Mouse (Mus musculus): Measurements from ENCODE around the gene Cplane1. TPM values are rescaled to one million over a fixed set of nuclear protein-coding genes. Genes with fewer than 3 reads are reported as not detected.
"Not testable (repeated sequence)": the region's sequence is repeated elsewhere in the genome, so short reads cannot be mapped to it uniquely, and the experiment has no call there.

The Cplane1 gene
- polyA plus RNA-seq (2016; fragmentation: Nextera tagmentation; extraction: Ambion mirVana): 1.6 and 2.1 TPM in 2 replicates

DNA sequence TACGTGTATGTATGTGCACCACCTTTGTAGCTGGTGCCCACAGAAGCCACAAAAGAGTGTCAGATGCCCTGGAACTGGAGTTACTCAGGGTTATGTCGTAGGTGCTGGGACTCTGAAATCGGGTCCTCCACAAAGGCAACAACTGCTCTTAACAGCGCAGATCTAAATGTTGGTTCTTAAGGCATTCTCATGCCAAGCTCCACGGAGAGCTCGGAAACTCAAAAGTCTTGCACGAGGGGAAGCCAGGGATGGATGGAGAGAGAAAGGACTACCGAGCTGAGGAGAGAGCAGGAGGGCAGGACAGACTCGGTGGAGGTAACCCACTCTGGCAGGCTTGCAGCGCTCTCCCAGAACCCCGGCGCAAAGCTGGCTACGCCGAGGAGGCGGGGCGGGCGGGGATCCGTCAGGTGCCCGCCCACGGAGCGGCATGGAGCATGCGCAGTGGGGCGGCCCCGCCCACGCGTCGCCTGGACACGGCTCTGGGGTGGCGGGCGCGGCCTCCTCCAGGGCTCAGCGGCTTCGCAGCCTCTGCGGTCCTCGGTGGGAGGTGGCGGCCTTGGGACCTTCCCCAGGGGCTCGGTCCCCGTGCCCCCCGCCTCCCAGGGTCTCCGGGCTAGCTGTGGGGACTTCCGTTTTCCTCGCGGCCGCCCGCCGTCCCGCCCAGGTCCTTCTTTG, at the start of gene Cplane1:
Gene Cplane1 (plus strand): TSS at position 516 of the 675 bp plus-strand sequence.
- WGBS (ENCODE audit: insufficient replicate concordance): under 1% methylated on average over 42 of the region's 47 CpGs

DNA sequence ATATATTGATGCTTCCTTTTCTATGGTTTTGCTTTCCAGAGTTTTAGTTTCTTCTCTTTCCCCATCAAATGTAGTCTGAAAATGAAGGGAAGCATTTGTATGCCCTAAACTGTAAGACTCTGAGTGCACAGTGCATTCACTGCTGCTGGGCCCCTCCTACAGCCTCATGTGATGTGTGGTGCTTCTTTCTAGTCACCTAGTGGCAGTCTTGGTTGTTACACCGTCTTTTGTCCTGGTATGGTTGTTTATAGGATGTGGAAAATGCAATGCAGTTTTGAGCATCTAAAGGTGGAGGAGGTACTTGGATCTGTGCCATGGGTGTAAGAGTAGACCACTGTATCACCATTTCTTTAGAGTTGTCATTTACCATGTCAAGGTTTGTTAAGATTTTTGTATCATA, 39.6 kb upstream of the Cplane1 start:
- Histone ChIP-seq H3K9ac (no peak overlapping the region), H3K9me3 (replicated peaks) (no peaks in the 10 kb centered on the region), H3K4me3 (no peak overlapping the region), H3K27ac (no peak overlapping the region), H3K27me3 (replicated peaks) (no peaks in the 10 kb centered on the region), H3K36me3 (peaks cover 95% of the 10 kb centered on the region), H3K4me1 (no peaks in the 10 kb centered on the region), H3K4me2 (no peak overlapping the region)
- no peak for ATAC-seq
- WGBS (ENCODE audit: insufficient replicate concordance): 60% methylated on average over 1 of the region's 1 CpGs

More for the DNA sequence above, at the start of gene Cplane1:
- Histone ChIP-seq H3K27ac (peak within 1 kb of the TSS; percentile 58), H3K27me3 (replicated peaks) (no peaks in the 10 kb centered on the region), H3K4me2 (peak within 1 kb of the TSS; percentile 100), H3K4me3 (peak within 1 kb of the TSS; percentile 86), H3K9me3 (replicated peaks) (no peaks in the 10 kb centered on the region), H3K36me3 (peaks cover 3% of the 10 kb centered on the region; the same call in 1 of the 2 replicates), H3K9ac (peak within 1 kb of the TSS; percentile 88), H3K4me1 (peaks cover 14% of the 10 kb centered on the region; the same call in 1 of the 2 replicates)
- ATAC-seq: peak; percentile 99

DNA sequence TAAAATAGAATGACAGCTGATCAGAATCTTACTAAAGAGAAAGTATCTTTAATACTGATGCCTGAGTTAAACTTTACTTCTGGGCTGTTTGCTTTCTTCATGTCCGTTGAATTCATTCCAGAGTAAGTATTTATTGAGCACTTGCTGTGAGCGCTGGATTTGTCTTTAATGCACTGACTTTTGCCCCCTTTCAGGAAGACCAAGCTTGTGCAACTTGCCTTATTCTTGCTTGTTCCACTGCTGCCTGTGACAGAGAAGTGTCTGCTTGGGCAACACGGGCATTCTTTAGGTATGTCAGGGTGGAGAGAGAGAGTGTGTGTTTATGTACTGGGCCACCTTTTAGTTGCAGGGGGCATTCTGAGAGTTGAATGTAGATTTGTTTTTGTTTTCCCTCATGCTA, 37.6 kb upstream of the Cplane1 start:
- no peaks in the 10 kb centered on the region for H3K9me3 ChIP-seq (replicated peaks)
- peaks cover 96% of the 10 kb centered on the region for H3K36me3 ChIP-seq
- H3K4me1 ChIP-seq: no peaks in the 10 kb centered on the region
- H3K27me3 ChIP-seq (replicated peaks): no peaks in the 10 kb centered on the region
- WGBS (ENCODE audit: insufficient replicate concordance): 92% methylated on average over 3 of the region's 3 CpGs
- no peak for ATAC-seq
- no peak overlapping the region for H3K4me2 ChIP-seq
- no peak overlapping the region for H3K4me3 ChIP-seq
- H3K27ac ChIP-seq: no peak overlapping the region
- no peak overlapping the region for H3K9ac ChIP-seq

DNA sequence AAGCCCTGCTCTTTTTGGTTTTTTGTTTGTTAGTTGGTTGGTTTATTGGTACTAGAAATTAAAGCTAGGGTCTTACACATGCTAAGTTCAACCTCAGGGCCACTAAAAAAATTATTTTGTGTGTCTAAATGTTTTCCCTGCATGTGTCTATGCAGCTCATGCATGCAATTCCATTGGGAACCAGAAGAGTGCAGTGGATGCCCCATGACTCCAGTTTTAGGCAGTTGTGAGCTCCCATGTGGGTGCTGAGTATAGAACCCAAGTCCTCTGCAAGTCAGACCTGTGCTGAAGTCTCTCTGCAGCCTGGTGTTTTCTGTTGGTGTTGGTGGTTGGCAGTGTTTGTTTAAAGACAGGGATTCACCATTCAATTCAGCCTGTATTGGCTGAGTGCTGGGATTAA, 37.1 kb upstream of the Cplane1 start:
- no peak overlapping the region for H3K9ac ChIP-seq
- H3K27me3 ChIP-seq (replicated peaks): no peaks in the 10 kb centered on the region
- H3K4me2 ChIP-seq: no peak overlapping the region
- peaks cover 96% of the 10 kb centered on the region for H3K36me3 ChIP-seq
- H3K9me3 ChIP-seq (replicated peaks): no peaks in the 10 kb centered on the region
- H3K4me3 ChIP-seq: no peak overlapping the region
- ATAC-seq: no peak
- H3K27ac ChIP-seq: no peak overlapping the region
- no peaks in the 10 kb centered on the region for H3K4me1 ChIP-seq

DNA sequence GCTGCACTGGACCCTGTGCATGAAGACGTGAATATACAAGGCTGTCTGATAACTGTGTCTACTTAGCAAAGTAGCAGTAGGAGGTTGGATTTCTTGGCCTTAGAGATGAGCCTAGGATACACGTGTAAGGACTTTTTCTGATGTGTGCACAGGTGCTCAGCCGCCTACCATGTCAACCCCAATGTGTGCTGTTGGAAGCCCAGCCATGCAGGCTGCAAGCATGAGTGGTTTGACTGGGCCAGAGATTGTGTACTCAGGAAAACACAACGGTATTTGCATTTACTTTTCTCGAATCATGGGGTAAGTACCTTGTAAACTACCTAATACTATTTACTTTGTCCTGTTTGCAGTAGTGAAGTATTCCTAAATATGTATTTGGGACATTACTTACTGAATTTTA, 33.3 kb upstream of the Cplane1 start:
- no peak for ATAC-seq
- Histone ChIP-seq H3K27me3 (replicated peaks) (no peaks in the 10 kb centered on the region), H3K27ac (no peak overlapping the region), H3K9ac (no peak overlapping the region), H3K9me3 (replicated peaks) (no peaks in the 10 kb centered on the region), H3K4me1 (no peaks in the 10 kb centered on the region), H3K36me3 (peaks cover 98% of the 10 kb centered on the region), H3K4me2 (no peak overlapping the region), H3K4me3 (no peak overlapping the region)
- WGBS (ENCODE audit: insufficient replicate concordance): 82% methylated on average over 5 of the region's 5 CpGs

DNA sequence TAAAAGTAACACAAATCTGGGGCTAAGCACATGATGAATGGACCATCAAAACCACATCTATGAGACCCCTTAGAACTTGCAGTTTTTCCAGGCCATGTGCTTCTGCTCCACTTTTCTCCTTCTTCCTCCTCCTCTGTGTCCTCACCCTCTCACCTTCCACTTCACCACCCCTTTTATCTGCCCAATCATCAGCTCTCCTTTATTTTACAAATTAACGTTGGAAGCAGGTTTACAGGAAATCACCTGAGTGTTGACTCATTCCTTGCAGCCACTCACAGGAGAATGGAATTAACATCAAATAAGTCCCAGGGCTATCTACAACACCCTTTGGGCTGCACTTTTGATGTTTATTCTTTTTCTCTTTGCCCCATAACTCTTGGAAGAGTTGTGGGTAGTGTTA, 7.1 kb upstream of the Cplane1 start:
- Histone ChIP-seq H3K27me3 (replicated peaks) (no peaks in the 10 kb centered on the region), H3K27ac (no peak overlapping the region), H3K4me2 (no peak overlapping the region), H3K4me1 (no peaks in the 10 kb centered on the region), H3K9me3 (replicated peaks) (no peaks in the 10 kb centered on the region), H3K9ac (no peak overlapping the region), H3K4me3 (no peak overlapping the region), H3K36me3 (peaks cover 58% of the 10 kb centered on the region)
- 55% methylated on average over 1 of the region's 1 CpGs for WGBS (ENCODE audit: insufficient replicate concordance)
- ATAC-seq: no peak

DNA sequence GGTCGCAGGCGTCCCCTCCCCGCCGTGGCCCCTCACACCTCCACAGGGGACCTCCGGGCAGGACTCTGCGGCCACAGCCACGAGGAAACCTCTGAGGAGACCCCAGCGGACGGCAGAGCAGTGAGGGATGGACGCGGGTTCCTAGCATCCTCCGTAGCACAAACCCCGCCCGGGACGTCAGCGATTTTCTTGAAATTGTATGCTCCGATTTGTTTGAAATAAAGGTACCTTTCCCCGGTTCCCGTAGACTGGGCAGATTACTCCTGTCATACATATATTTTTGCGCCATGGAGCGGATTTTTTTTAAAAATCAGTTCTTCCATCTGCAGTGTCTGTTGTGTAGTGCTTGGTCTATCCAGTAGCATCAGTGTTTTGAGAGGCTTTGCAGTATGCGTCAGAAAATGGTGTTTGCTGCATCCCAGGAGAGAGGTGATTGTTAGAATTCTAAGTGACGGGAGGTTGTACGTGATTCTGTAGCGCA, 400 bp downstream of the Cplane1 start:
- H3K9me3 ChIP-seq (replicated peaks): no peaks in the 10 kb centered on the region
- peak; percentile 61 for ATAC-seq

DNA sequence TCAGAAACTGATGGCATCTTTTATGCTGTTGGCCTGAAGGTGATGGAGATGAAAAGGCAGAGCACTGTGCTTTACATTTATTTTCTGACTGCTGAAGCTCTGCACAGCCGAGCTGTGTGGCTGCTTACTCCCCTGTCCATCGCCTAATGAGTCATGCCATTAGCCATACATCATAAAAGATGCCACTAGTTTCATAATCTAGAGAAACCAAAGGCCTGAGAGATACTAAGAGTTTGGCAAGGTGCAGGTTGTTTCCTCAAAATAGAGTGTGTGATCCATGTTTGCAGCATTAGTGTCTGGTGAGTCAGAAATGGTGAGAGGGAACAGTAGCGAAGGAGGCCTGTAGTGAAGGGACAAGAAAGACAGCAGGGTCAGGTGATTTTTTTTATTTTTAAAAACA, 20.7 kb downstream of the Cplane1 start:
- no peak overlapping the region for H3K27ac ChIP-seq
- no peak for ATAC-seq
- WGBS (ENCODE audit: insufficient replicate concordance): 76% methylated on average over 3 of the region's 3 CpGs
- H3K9ac ChIP-seq: no peak overlapping the region
- peaks cover 3% of the 10 kb centered on the region for H3K36me3 ChIP-seq
- no peak overlapping the region for H3K4me3 ChIP-seq
- H3K4me2 ChIP-seq: no peak overlapping the region
- no peaks in the 10 kb centered on the region for H3K9me3 ChIP-seq (replicated peaks)
- H3K27me3 ChIP-seq (replicated peaks): no peaks in the 10 kb centered on the region
- H3K4me1 ChIP-seq: 0 out of 2 replicates have a peak, but pooled peaks cover 3% of the 10 kb centered on the region

More for the DNA sequence above, 400 bp downstream of the Cplane1 start:
- Histone ChIP-seq H3K9ac (peak overlapping the region; percentile 88), H3K27ac (peak overlapping the region; percentile 58), H3K4me1 (peaks cover 14% of the 10 kb centered on the region; the same call in 1 of the 2 replicates), H3K4me3 (peak overlapping the region; percentile 86), H3K4me2 (peak overlapping the region; percentile 100), H3K27me3 (replicated peaks) (no peaks in the 10 kb centered on the region), H3K36me3 (peaks cover 3% of the 10 kb centered on the region; the same call in 1 of the 2 replicates)
- 2% methylated on average over 25 of the region's 25 CpGs for WGBS (ENCODE audit: insufficient replicate concordance)

DNA sequence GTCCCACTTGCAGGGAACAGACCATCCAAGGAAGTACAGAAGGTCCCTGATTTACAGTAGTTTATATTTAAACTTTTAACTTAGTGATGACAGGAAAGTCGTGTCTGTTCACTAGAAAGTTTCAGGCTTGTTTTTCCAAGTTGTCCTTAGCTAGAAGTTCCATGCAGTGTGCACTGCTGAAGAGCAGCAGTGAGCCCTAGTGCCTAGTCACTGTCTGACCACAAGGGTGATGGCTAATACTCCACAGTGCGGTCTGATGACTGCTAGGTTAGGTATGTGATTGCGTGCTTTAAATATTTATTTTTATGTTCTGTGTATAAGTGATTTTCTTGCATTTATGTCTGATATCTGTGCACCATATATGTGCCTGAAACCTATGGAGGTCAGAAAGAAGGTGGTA, 21.5 kb downstream of the Cplane1 start:
- no peaks in the 10 kb centered on the region for H3K27me3 ChIP-seq (replicated peaks)
- H3K4me1 ChIP-seq: 0 out of 2 replicates have a peak, but pooled peaks cover 3% of the 10 kb centered on the region
- no peaks in the 10 kb centered on the region for H3K9me3 ChIP-seq (replicated peaks)
- H3K4me3 ChIP-seq: no peak overlapping the region
- no peak overlapping the region for H3K27ac ChIP-seq
- ATAC-seq: no peak
- H3K4me2 ChIP-seq: no peak overlapping the region
- no peak overlapping the region for H3K9ac ChIP-seq
- peaks cover 3% of the 10 kb centered on the region for H3K36me3 ChIP-seq
- 74% methylated on average over 3 of the region's 3 CpGs for WGBS (ENCODE audit: insufficient replicate concordance)

DNA sequence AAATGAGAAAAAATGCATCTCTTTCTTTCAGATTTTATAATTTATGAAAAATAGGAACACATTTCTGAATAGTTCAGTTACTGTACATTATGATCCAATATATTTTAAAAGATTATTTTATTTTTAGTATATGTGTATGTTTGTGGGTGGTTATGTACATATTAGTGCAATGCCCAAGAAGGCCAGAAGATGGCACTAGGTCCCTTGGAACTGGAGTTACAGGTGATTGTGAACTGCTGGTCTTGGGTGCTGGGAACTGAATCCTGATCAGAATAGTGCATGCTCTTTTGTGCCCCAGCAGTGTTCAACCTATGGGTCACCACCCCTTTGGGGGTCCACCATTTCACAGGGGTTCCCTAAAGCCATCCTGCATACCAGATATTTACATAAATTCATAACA, 31.4 kb downstream of the Cplane1 start:
- Histone ChIP-seq H3K4me3 (no peak overlapping the region), H3K4me1 (no peaks in the 10 kb centered on the region), H3K9me3 (replicated peaks) (no peaks in the 10 kb centered on the region; the same call in 1 of the 2 replicates), H3K4me2 (no peak overlapping the region), H3K27me3 (replicated peaks) (no peaks in the 10 kb centered on the region), H3K27ac (no peak overlapping the region), H3K9ac (no peak overlapping the region), H3K36me3 (peaks cover 31% of the 10 kb centered on the region)
- ATAC-seq: no peak

DNA sequence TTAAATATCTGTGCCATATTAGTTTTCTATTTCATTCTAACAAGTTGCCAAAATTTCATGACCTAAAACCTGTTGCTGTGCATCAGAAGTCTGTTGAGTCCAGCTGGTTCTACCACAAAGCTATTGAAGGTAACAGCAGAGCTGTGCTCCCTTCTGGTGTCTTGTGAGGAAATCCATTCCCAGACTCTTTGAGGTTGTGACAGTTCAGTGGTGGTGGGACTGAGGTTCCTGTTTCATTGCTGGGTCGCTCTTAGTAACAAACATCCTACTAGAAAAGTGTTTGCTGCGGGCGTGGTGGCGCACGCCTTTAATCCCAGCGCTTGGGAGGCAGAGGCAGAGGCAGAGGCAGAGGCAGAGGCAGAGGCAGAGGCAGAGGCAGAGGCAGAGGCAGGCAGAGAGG, 39.5 kb downstream of the Cplane1 start:
- Histone ChIP-seq H3K4me1 (no peaks in the 10 kb centered on the region), H3K27ac (no peak overlapping the region), H3K36me3 (peaks cover 10% of the 10 kb centered on the region), H3K9ac (no peak overlapping the region), H3K27me3 (replicated peaks) (no peaks in the 10 kb centered on the region), H3K4me2 (no peak overlapping the region), H3K9me3 (replicated peaks) (no peaks in the 10 kb centered on the region), H3K4me3 (no peak overlapping the region)
- 67% methylated on average over 6 of the region's 6 CpGs for WGBS (ENCODE audit: insufficient replicate concordance)
- no peak for ATAC-seq

DNA sequence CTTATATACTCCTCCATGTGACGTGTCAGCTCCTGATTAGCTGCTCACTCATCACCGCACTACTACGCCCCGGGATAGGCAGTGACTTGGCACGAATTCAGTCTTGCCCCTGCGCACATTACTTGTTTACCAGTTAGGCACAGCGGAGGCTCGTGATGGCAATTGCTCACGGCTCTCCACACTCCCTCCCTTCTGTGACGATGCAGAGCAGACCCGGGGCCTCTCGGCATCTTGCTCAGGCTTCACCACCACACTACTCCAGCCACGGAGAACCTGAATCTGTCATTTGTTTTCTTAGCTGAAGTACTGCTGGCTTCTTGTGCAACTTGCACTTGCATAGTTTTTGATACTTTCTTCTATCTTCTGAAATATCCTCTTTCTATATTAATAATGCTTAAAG, 45.9 kb downstream of the Cplane1 start:
- peaks cover 5% of the 10 kb centered on the region; the same call in 1 of the 2 replicates for H3K36me3 ChIP-seq
- no peaks in the 10 kb centered on the region for H3K4me1 ChIP-seq
- no peak overlapping the region for H3K9ac ChIP-seq
- no peaks in the 10 kb centered on the region for H3K9me3 ChIP-seq (replicated peaks)
- ATAC-seq: no peak
- H3K27ac ChIP-seq: no peak overlapping the region
- 82% methylated on average over 13 of the region's 13 CpGs for WGBS (ENCODE audit: insufficient replicate concordance)
- H3K4me2 ChIP-seq: no peak overlapping the region
- no peaks in the 10 kb centered on the region for H3K27me3 ChIP-seq (replicated peaks)
- H3K4me3 ChIP-seq: no peak overlapping the region

DNA sequence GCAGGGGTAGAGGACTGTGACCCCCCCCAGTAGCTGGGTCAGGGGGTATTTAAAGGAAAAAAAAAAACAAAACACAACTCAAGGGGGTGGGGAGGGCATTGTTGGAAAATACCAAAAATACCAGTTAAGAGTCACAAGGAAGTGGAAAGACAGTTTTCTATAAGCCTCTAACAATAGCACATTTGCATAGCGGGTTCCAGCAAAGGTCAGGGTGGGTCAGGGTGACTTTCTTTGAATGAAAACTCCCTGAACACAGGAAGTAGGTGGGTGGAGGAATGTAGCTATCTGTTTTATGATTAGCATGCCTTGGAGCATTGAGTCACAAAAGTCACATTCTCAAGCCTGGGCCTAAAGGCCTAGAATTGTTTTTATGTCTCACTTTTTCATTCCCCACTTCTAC, 65.3 kb downstream of the Cplane1 start:
- H3K4me2 ChIP-seq; H3K9ac ChIP-seq; H3K27me3 ChIP-seq (replicated peaks); ATAC-seq; H3K4me1 ChIP-seq; H3K27ac ChIP-seq; H3K9me3 ChIP-seq (replicated peaks); H3K4me3 ChIP-seq: not testable (repeated sequence)
- H3K36me3 ChIP-seq: peaks cover 42% of the 10 kb centered on the region
- WGBS (ENCODE audit: insufficient replicate concordance): 85% methylated on average over 1 of the region's 1 CpGs

All from liver, embryonic 12.5 days (tissue).